In the genomic region with DNA sequence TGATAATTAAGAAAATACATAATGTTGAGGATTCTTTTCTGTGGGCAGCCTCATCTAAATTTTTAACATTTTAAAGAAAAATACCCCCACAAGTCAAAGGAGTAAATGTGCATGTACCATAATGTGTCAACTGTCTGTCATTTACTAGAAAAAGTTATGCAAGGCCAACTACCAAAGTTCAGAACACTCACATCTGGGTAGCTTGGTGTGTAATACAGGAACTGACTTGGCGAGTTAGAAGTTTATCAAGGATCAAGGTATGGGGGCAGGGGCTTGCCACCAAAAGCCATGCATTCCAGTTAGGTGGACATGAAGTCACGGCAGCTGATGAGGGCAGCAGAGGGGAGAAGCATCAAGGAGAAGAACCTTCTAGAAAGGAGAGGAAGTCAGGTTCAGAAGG, we compare ENCODE assay signal across 25 mouse cellular contexts. TPM values are rescaled to one million over a fixed set of nuclear protein-coding genes. Genes with fewer than 3 reads are reported as not detected.
A peak's percentile ranks its signal among the peaks of the same experiment; 100 is the strongest.
DNase-seq lines count a peak whose midpoint lies in the region; ATAC-seq and TF ChIP-seq lines count a peak whose summit lies in the region.
"Had no signal": no experiment of that assay in that cellular context is flagged by ENCODE, and none has a peak within 500 bp of the region (broad histone marks: within the 10 kb centered on the region; RNA-seq: fewer than 3 reads in every experiment).

No protein-coding gene starts in this region.

- no peak overlapping the region for H3K4me3 ChIP-seq in liver, adult 2 months (ENCODE audit: insufficient read depth, low read depth, low read length)
- H3K4me3 ChIP-seq in MEL (ENCODE audit: control insufficient read depth in 1 of 2, insufficient read depth in 1 of 2, low read depth in 2 of 2, low read length in 2 of 2) = no peak overlapping the region
- 0 out of 2 replicates have a peak overlapping the region, but pooled peaks have one; percentile 20 for H3K4me3 ChIP-seq in liver, embryonic 12.5 days
- H3K4me3 ChIP-seq in hindbrain, embryonic 13.5 days = no peak overlapping the region
- H3K4me3 ChIP-seq: embryonic facial prominence, embryonic 10.5 days; forebrain, embryonic 13.5 days; limb, embryonic 15.5 days; midbrain, embryonic 12.5 days; neural tube, embryonic 15.5 days had no signal

- H3K27ac ChIP-seq in liver, adult 2 months (replicated peaks; ENCODE audit: insufficient read depth, low read depth, low read length) = peak overlapping the region; percentile 81
- H3K27ac ChIP-seq in MEL (ENCODE audit: control insufficient read depth, low read depth, low read length) = peak overlapping the region; percentile 75; the same call in 1 of the 2 replicates
- peak overlapping the region; percentile 96 for H3K27ac ChIP-seq in liver, embryonic 12.5 days
- no peak overlapping the region for H3K27ac ChIP-seq in hindbrain, embryonic 13.5 days
- H3K27ac ChIP-seq: embryonic facial prominence, embryonic 10.5 days; forebrain, embryonic 13.5 days; hindbrain, embryonic 14.5 days; limb, embryonic 15.5 days; midbrain, embryonic 12.5 days; neural tube, embryonic 15.5 days had no signal

- H3K9ac ChIP-seq in liver, adult 2 months (ENCODE audit: low read depth, low read length) = no peak overlapping the region
- no peak overlapping the region for H3K9ac ChIP-seq in MEL (ENCODE audit: control insufficient read depth, low read depth, low read length, poor library complexity, severe bottlenecking)
- peak overlapping the region; percentile 42; the same call in 1 of the 2 replicates for H3K9ac ChIP-seq in liver, embryonic 12.5 days
- no peak overlapping the region for H3K9ac ChIP-seq in hindbrain, embryonic 13.5 days
- H3K9ac ChIP-seq: forebrain, embryonic 13.5 days; hindbrain, embryonic 14.5 days; limb, embryonic 15.5 days; midbrain, embryonic 12.5 days; neural tube, embryonic 15.5 days had no signal

- H3K36me3 ChIP-seq in liver, adult 2 months (ENCODE audit: control insufficient read depth, insufficient read depth, low read length) = peaks cover 2% of the 10 kb centered on the region; the same call in 1 of the 2 replicates
- peaks cover 2 to 32% of the 10 kb centered on the region in 2 experiments; a peak in 3 of 4 replicates for H3K36me3 ChIP-seq in MEL (ENCODE audit: control insufficient read depth in 1 of 2, insufficient read depth in 2 of 2, low read length in 2 of 2)
- peaks cover 24% of the 10 kb centered on the region for H3K36me3 ChIP-seq in liver, embryonic 12.5 days
- H3K36me3 ChIP-seq in hindbrain, embryonic 13.5 days = peaks cover 7% of the 10 kb centered on the region

- no peak for TF ChIP-seq RAD21 in MEL (IDR thresholded peaks at IDR 0.05; ENCODE audit: low read depth, low read length)

- peak overlapping the region; percentile 75 for H3K4me2 ChIP-seq in liver, embryonic 12.5 days
- no peak overlapping the region for H3K4me2 ChIP-seq in hindbrain, embryonic 13.5 days
- H3K4me2 ChIP-seq: forebrain, embryonic 13.5 days; hindbrain, embryonic 14.5 days; limb, embryonic 15.5 days; midbrain, embryonic 12.5 days; neural tube, embryonic 15.5 days had no signal

- peaks cover 47% of the 10 kb centered on the region for H3K4me1 ChIP-seq in liver, adult 2 months (ENCODE audit: control insufficient read depth, insufficient read depth, low read length)
- H3K4me1 ChIP-seq in MEL (ENCODE audit: control insufficient read depth in 1 of 2, insufficient read depth in 2 of 2, low read length in 2 of 2) = peaks cover 11 to 36% of the 10 kb centered on the region in 2 experiments
- peaks cover 98% of the 10 kb centered on the region for H3K4me1 ChIP-seq in liver, embryonic 12.5 days
- peaks cover 48% of the 10 kb centered on the region for H3K4me1 ChIP-seq in hindbrain, embryonic 13.5 days (replicated peaks)

- peak; percentile 74 for DNase-seq in liver, adult 2 months (ENCODE audit: extremely low read depth, low read depth, low spot score)
- DNase-seq in liver (no peak), MEL (ENCODE audit: low read depth, low spot score) (peak; percentile 56)
- no peak for DNase-seq in frontal cortex, postnatal 25 days (ENCODE audit: low spot score in 2 of 2)
- DNase-seq: adrenal gland, postnatal 36 days; cerebellum, adult 11 months; cerebellum, adult 9-11 months; heart, postnatal 10 days; kidney, adult 8-10 months; kidney, postnatal 14 days; left cerebral cortex, postnatal 4 days; right cerebral cortex, adult 18-20 months; right cerebral cortex, postnatal 4 days; thymus, adult 18-20 months had no signal

- H3K27me3 ChIP-seq in liver, adult 2 months (ENCODE audit: control insufficient read depth, insufficient read depth, low read length) = no peaks in the 10 kb centered on the region
- no peaks in the 10 kb centered on the region for H3K27me3 ChIP-seq in MEL (ENCODE audit: control insufficient read depth in 1 of 2, insufficient read depth in 2 of 2, low read length in 2 of 2)
- H3K27me3 ChIP-seq in liver, embryonic 12.5 days (replicated peaks) = no peaks in the 10 kb centered on the region
- no peaks in the 10 kb centered on the region for H3K27me3 ChIP-seq in hindbrain, embryonic 13.5 days
- H3K27me3 ChIP-seq: forebrain, embryonic 13.5 days; limb, embryonic 15.5 days; midbrain, embryonic 12.5 days; neural tube, embryonic 15.5 days had no signal

- no peak for TF ChIP-seq EP300 in MEL (IDR thresholded peaks at IDR 0.05; ENCODE audit: low read depth in 1 of 2, low read length in 2 of 2)

- no peak for ATAC-seq in liver, embryonic 12.5 days
- ATAC-seq in megakaryocyte progenitor cell, adult 5-6 weeks (replicated peaks; ENCODE audit: poor library complexity) = peak; percentile 29; the same call in 1 of the 2 replicates
- no peak for ATAC-seq in hindbrain, embryonic 13.5 days (ENCODE audit: low FRiP score)
- ATAC-seq: forebrain, embryonic 13.5 days; inflammation-experienced regulatory T-cells, adult 6 months; lung, postnatal 0 days had no signal

- H3K9me3 ChIP-seq in MEL (replicated peaks; ENCODE audit: insufficient read depth, low read length) = no peaks in the 10 kb centered on the region
- H3K9me3 ChIP-seq in liver, embryonic 12.5 days (replicated peaks) = no peaks in the 10 kb centered on the region
- H3K9me3 ChIP-seq in hindbrain, embryonic 13.5 days = no peaks in the 10 kb centered on the region
- H3K9me3 ChIP-seq: embryonic facial prominence, embryonic 10.5 days; forebrain, embryonic 13.5 days; limb, embryonic 15.5 days; midbrain, embryonic 12.5 days; neural tube, embryonic 15.5 days had no signal

- no peak for TF ChIP-seq POLR2A in liver, adult 2 months (IDR thresholded peaks at IDR 0.05; ENCODE audit: extremely low read depth, insufficient read depth, low read length)
- no peak for TF ChIP-seq POLR2A in MEL (IDR thresholded peaks at IDR 0.05; ENCODE audit: control insufficient read depth in 1 of 2, insufficient read depth in 1 of 2, low read depth in 1 of 2, low read length in 2 of 2, poor library complexity in 1 of 2)

- peaks cover 70% of the 10 kb centered on the region for H3K79me2 ChIP-seq in liver, adult 2 months (ENCODE audit: control insufficient read depth, insufficient read depth, low read length)
- H3K79me2 ChIP-seq in MEL (ENCODE audit: control insufficient read depth, insufficient read depth, low read length, poor library complexity) = peaks cover 61% of the 10 kb centered on the region

- no peak for TF ChIP-seq CTCF in liver, adult 2 months (IDR thresholded peaks at IDR 0.05; ENCODE audit: low read depth, low read length)
- TF ChIP-seq CTCF in MEL (IDR thresholded peaks at IDR 0.05 in 2 of 3, conservative IDR thresholded peaks at IDR 0.05 in 1 of 3; ENCODE audit: control insufficient read depth in 1 of 3, insufficient read depth in 1 of 3, low read depth in 2 of 3, low read length in 3 of 3, poor library complexity in 1 of 3, severe bottlenecking in 1 of 3) = no peak

- WGBS in liver, adult 2 months = 16% methylated on average over 2 of the region's 2 CpGs
- 38% methylated on average over 2 of the region's 2 CpGs for WGBS in liver, embryonic 12.5 days (ENCODE audit: insufficient replicate concordance)
- 96% methylated on average over 2 of the region's 2 CpGs for WGBS in hindbrain, embryonic 13.5 days

TF ChIP-seq in MEL, 35 proteins besides CTCF, POLR2A, EP300 and RAD21:
- TF ChIP-seq ETS1 (IDR thresholded peaks at IDR 0.05; ENCODE audit: low read depth, low read length) (peak; percentile 45; the same call in 1 of the 2 replicates), USF1 (IDR thresholded peaks at IDR 0.05; ENCODE audit: low read depth, low read length) (no peak), GATA1 (IDR thresholded peaks at IDR 0.05; ENCODE audit: low read depth, low read length) (peak; percentile 18; the same call in 1 of the 2 replicates), ZKSCAN1 (IDR thresholded peaks at IDR 0.05; ENCODE audit: low read depth, low read length) (no peak), MAX (IDR thresholded peaks at IDR 0.05; ENCODE audit: low read length) (peak; percentile 3; the same call in 1 of the 2 replicates)

RNA-seq across cellular contexts. Expression of a gene that starts 13.2 kb away (rescaled TPM):
- 28.9 and 34.8 TPM in 2 replicates for total RNA-seq in liver, adult 2 months (2014; rRNA removed)
- polyA plus RNA-seq in liver, adult 2 months (2012; rRNA removed) = 6.3 and 8.2 TPM in 2 replicates
- 21.1 and 23.1 TPM in 2 replicates for total RNA-seq in MEL (2012; rRNA removed)
- 10 to 100 TPM in 1 of 2 experiments, not detected in 1; 20.5 TPM for polyA plus RNA-seq in MEL (2012; ENCODE audit: insufficient read depth in 1 of 2, insufficient read length in 2 of 2, low read depth in 1 of 2, low replicate concordance in 2 of 2, missing spikeins in 1 of 2)
- 8.8 and 10.6 TPM in 2 replicates for polyA plus RNA-seq in liver, embryonic 12.5 days (2016; fragmentation: Nextera tagmentation; extraction: Ambion mirVana)
- 15.9 and 16.7 TPM in 2 replicates for total RNA-seq in megakaryocyte progenitor cell, adult 5-6 weeks (2015)
- 27.2 and 32.9 TPM in 2 replicates for total RNA-seq in megakaryocyte progenitor cell, adult 5-6 weeks (2017)
- 26.1 and 26.6 TPM in 2 replicates for polyA plus RNA-seq in hindbrain, embryonic 13.5 days (2015; fragmentation: Nextera tagmentation; extraction: Ambion mirVana)

Comparison
In these comparisons a context has a peak if more than half of its experiments do, and no peak if none do; other contexts are left out.
1. DNase-seq: peak in liver, adult 2 months (single experiment) and MEL (single experiment); none in liver (single experiment) and frontal cortex, postnatal 25 days (0 of 2).